Mouse (Mus musculus): ENCODE data around the gene Lypd6b.
A peak's percentile ranks its signal among the peaks of the same experiment; 100 is the strongest.

Lypd6b gene

GRCm38 (mm10) chr2:49818126-49818525 is 30.6 kb downstream of the Lypd6b start:
- DNase-seq (ENCODE audit: low spot score in 2 of 2) = no peak

GRCm38 (mm10) chr2:49822312-49822711 is 34.8 kb downstream of the Lypd6b start:
- no peak for DNase-seq (ENCODE audit: low spot score in 2 of 2)

GRCm38 (mm10) chr2:49825588-49825987 is 38.1 kb downstream of the Lypd6b start:
- no peak for DNase-seq (ENCODE audit: low spot score in 2 of 2)

GRCm38 (mm10) chr2:49827756-49828155 is 40.3 kb downstream of the Lypd6b start:
- DNase-seq (ENCODE audit: low spot score in 2 of 2) = no peak

GRCm38 (mm10) chr2:49830369-49830768 is 42.9 kb downstream of the Lypd6b start:
- no peak for DNase-seq (ENCODE audit: low spot score in 2 of 2)

- no peak for DNase-seq (ENCODE audit: low spot score in 2 of 2)
Measured at GRCm38 (mm10) chr2:49832277-49832803, 44.9 kb downstream of the Lypd6b start.

GRCm38 (mm10) chr2:49837454-49838059 is 50.1 kb downstream of the Lypd6b start:
- DNase-seq (ENCODE audit: low spot score in 2 of 2) = no peak

GRCm38 (mm10) chr2:49838611-49839010 is 51.1 kb downstream of the Lypd6b start:
- DNase-seq (ENCODE audit: low spot score in 2 of 2) = peak; percentile 8 to 21

GRCm38 (mm10) chr2:49840573-49840972 is 53.1 kb downstream of the Lypd6b start:
- DNase-seq (ENCODE audit: low spot score in 2 of 2) = no peak

GRCm38 (mm10) chr2:49841089-49841488 is 53.6 kb downstream of the Lypd6b start:
- DNase-seq (ENCODE audit: low spot score in 2 of 2) = no peak

GRCm38 (mm10) chr2:49845104-49845503 is 57.6 kb downstream of the Lypd6b start:
- DNase-seq (ENCODE audit: low spot score in 2 of 2) = no peak

- no peak for DNase-seq (ENCODE audit: low spot score in 2 of 2)
Measured at GRCm38 (mm10) chr2:49846097-49846496, 58.6 kb downstream of the Lypd6b start.

- no peak for DNase-seq (ENCODE audit: low spot score in 2 of 2)
Measured at GRCm38 (mm10) chr2:49846880-49847279, 59.4 kb downstream of the Lypd6b start.

GRCm38 (mm10) chr2:49847831-49848230 is 60.3 kb downstream of the Lypd6b start:
- DNase-seq (ENCODE audit: low spot score in 2 of 2) = no peak

GRCm38 (mm10) chr2:49849771-49850170 is 62.3 kb downstream of the Lypd6b start:
- no peak for DNase-seq (ENCODE audit: low spot score in 2 of 2)

GRCm38 (mm10) chr2:49851977-49852376 is 64.5 kb downstream of the Lypd6b start:
- DNase-seq (ENCODE audit: low spot score in 2 of 2) = no peak

- DNase-seq (ENCODE audit: low spot score in 2 of 2) = no peak
Measured at GRCm38 (mm10) chr2:49856161-49856564, 68.7 kb downstream of the Lypd6b start.

GRCm38 (mm10) chr2:49856584-49856983 is 69.1 kb downstream of the Lypd6b start:
- no peak for DNase-seq (ENCODE audit: low spot score in 2 of 2)

GRCm38 (mm10) chr2:49860219-49860962 is 72.9 kb downstream of the Lypd6b start:
- no peak for DNase-seq (ENCODE audit: low spot score in 2 of 2)

GRCm38 (mm10) chr2:49860969-49861592 is 73.6 kb downstream of the Lypd6b start:
- DNase-seq (ENCODE audit: low spot score in 2 of 2) = no peak

GRCm38 (mm10) chr2:49861658-49862057 is 74.2 kb downstream of the Lypd6b start:
- no peak for DNase-seq (ENCODE audit: low spot score in 2 of 2)

- DNase-seq (ENCODE audit: low spot score in 2 of 2) = no peak
Measured at GRCm38 (mm10) chr2:49868116-49868858, 80.8 kb downstream of the Lypd6b start.

Measured in frontal cortex, postnatal 14 days (tissue).